Mouse (Mus musculus): ENCODE measurements at regions not wholly inside any gene's neighbourhood (a gene's known extent, or its start where the extent isn't known, plus 50 kb on each side); places are given as distances from the start of the nearest gene placed in this dataset.

DNA sequence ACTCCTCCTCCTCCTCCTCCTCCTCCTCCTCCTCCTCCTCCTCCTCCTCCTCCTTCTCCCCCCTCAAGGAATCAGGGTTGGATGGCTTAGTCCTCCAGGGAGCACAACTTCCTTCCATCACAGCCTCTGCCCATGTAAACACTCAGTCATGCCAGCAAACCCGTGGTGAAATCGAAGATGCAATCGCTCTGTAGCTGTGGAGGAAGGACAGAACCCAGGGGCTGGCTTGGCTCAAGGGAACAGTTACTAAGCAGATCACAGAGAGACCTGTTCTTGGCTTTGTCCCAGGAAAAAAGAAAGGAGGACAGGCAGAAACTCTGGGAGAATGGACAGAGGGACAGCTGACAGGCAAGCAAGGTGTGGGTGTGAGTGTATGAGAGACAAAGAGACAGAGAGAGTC, 112.6 kb upstream of the S1pr3 start:
- no peak for ATAC-seq (replicated peaks; ENCODE audit: low read depth, poor library complexity, severe bottlenecking)

DNA sequence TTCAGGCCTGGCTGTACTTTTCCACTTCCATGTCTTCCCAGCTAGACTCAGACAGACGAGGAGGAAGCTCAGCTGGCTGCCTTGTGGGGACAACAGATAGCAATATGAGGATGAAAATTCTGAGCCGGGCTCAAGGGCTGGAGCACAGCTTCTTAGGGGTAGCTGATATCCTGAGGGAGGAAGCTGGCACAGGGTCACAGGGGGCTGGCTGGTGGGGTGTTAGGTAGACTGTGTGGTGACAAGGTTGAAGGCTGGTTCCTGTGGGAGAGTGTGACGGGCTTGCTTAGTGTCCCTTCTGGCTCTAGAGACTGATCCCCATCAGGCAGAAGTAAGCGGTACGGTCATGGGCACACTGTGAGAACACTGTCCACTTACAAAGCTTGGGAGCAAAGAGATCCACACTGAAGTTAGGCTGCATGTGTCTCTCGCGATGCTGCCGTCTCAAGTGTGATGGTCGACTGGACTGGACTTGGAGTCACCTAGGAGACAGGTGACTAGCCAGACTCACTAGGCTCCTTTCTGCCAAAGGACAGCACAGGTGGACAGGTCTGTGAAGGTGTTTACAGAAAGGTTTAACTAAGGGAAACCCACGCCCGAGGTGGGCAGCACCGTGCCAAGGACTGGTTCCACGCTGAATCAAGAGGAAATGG, 111.1 kb upstream of the S1pr3 start:
- no peak for ATAC-seq (replicated peaks; ENCODE audit: low read depth, poor library complexity, severe bottlenecking)

DNA sequence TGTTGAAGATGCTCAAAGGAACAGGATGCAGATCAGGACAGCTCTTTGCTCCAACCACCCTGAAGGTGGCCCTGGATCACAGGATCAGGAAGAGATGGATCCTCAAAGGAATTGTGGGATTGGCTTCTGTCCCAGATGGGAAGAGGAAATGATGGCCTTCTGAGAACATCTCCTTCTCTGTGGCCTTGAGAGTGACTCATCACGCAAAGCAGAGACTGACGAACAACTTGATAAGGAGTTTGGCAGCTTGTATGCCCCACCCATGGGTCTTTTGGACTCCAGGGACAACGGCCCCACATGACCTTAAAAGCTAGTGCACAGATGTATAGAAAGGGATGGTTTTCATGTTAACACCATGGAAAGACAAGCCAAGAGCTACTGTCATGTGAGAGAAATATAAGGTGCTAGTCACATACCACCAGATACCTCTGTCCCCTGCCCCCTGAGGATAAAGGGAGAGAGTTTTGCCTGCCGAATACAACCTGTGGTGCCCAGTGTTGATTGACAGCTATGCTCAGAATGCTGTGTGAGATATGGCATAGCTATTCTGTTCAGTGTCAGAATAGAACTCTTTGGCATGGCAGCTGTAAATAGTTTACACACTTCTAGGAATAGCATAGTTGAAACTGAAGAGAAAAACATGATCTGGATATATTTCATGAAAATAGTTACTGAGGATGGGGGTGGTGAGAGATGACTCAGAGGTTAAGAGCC, 109.2 kb upstream of the S1pr3 start:
- ATAC-seq (replicated peaks; ENCODE audit: low read depth, poor library complexity, severe bottlenecking) = no peak

DNA sequence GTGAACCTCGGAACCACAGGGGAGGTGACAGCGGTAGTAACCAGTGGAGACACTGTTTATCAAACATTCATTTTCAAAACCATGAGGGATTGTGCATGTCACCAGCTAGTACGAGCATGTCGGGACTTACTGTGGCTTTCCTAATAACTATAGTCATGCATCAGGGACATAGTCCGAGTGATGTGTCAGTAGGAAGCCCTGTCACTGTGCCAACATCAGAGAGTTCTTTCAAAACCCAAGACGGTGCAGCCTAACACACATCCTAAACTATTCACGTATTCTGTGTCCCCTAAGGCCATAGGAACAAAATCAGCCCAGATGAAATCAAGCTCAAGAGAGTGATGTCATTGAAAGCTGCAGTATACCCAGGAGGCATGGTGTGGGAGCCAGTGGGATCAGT, 107.0 kb upstream of the S1pr3 start:
- ATAC-seq (replicated peaks; ENCODE audit: low read depth, poor library complexity, severe bottlenecking) = no peak

DNA sequence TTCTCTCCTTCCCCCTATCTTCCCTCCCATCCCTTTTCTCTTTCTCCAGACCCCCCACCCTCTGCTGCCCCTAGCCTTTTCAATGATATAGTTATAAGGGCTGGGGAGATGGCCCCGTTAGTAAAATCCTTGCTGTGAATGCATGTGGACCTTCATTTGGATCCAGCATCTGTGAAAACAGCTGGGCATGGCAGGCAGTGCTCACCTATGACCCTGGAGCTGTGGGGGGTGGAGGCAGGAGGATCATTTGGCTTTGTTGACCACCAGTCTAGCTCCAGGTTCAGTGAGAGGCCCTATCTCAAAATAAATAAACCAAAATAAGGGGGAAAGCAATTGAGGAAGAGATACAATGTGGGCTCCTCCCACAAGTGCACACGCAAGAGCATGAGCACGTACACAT, 105.3 kb upstream of the S1pr3 start:
- no peak for ATAC-seq (replicated peaks; ENCODE audit: low read depth, poor library complexity, severe bottlenecking)

DNA sequence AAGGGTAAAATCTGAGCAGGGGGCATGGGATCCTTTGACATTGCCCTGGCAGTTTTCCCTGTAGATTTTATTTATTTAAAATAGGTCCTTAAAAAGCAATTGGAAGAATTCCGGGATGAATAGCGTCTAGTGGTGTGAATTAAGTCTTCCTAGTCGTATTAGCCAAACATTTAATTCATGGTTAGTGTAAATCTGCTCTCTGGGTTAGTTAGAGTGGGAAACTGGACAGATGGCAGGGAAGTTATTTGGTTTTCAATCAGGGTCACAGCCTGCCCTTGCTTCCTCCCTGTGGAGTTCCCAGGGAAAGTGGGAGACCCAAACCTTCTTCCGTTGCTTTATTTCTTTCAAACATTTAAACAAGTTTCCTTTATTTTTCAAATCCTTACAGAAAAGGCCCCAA, 103.8 kb upstream of the S1pr3 start:
- ATAC-seq (replicated peaks; ENCODE audit: low read depth, poor library complexity, severe bottlenecking) = no peak

DNA sequence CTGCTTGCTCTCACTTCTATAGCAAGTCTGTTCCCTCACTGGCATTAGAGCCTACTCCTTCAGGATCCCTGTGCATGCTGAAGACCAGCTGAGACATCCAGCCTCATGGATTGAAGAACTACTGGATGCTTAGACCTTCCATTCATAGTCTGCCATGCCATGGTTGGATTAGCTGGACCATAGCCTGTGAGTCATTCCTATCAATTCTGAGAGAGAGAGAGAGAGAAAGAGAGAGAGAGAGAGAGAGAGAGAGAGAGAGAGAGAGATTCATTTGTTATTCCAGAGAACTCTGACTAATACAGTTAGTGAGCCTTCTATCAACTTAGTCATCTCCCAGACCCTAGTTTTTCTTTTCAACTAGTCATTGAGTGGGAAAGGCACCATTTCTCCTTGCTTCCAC, 99.0 kb upstream of the S1pr3 start:
- no peak for ATAC-seq (replicated peaks; ENCODE audit: low read depth, poor library complexity, severe bottlenecking)

DNA sequence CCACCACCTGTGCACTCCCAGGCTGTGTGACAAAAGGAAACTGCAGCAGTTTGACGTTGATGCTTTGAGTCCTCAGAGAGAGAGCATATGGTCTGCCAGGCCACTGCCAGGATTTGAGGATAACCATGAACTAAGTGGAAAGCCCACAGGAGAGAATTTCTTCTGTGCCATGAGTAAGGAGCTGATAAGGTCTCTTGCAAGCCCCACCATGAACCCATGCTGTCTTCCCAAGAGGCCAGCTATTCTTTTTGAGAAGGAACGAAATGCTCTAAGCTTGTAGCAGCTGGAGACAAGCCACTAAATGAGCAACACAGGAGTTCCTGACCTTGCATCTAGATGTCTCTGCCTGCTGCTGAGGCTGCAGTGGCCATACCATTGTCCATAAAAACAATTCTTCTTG, 98.4 kb upstream of the S1pr3 start:
- ATAC-seq (replicated peaks; ENCODE audit: low read depth, poor library complexity, severe bottlenecking) = no peak

DNA sequence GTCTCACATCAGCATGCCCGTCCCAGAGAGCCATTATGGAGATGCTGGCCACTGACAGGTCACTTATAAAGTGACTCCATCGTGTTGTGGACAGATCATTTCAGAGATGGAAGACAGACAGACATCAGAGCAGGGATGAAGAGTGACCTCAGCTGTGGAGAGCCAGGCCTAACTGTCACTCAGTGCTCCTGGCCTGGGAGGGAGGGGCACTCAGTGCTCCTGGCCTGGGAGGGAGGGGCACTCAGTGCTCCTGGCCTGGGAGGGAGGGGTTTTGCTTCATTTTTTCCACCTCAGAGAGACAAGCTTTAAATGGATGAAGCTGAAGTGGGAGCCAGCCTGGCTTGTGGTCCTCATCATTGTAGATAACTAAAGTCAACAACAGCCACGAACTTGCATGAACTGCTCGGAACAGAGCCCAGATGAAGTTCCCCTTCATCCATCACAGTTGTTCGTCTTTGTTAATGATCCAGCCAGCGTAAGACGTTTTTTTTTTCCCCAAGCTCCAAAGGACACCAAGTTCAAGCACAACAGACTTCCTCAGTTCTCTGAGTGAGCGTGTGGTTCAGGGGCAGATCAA, 96.7 kb upstream of the S1pr3 start:
- ATAC-seq (replicated peaks; ENCODE audit: low read depth, poor library complexity, severe bottlenecking) = no peak

DNA sequence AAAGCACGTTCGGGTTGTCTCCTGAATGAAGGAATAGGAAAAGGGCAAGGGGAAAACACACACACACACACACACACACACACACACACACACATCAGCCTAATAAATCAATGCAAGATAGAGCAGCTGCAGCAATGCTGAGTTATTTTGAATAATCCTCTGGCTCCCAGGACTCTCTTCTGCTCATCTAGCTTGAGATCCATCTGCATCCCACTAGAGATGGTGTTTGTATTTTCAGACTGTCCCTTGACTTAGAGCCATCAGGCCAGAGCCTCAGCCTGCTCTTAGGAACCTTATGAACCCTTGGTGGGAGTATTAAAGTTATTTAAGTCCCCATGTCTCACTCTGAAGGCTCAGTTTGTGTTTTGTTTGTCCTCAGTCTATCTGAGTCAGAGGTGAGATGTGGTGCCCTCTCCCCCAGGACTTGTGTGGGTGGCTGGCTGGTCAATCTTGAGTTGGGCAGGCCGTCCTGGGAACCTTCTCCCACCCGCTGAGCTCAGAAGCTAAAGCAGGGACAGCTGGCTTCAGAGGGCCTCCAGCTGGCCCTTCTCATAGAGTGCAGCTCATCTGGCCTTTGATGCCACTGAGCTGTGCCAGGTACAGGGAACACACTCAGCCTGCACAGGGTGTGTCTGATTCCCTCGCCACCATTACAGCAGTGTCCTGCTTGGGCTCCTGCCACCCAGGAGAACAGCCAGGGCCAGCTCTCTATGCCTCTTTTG, 95.1 kb upstream of the S1pr3 start:
- ATAC-seq (replicated peaks; ENCODE audit: low read depth, poor library complexity, severe bottlenecking) = no peak

DNA sequence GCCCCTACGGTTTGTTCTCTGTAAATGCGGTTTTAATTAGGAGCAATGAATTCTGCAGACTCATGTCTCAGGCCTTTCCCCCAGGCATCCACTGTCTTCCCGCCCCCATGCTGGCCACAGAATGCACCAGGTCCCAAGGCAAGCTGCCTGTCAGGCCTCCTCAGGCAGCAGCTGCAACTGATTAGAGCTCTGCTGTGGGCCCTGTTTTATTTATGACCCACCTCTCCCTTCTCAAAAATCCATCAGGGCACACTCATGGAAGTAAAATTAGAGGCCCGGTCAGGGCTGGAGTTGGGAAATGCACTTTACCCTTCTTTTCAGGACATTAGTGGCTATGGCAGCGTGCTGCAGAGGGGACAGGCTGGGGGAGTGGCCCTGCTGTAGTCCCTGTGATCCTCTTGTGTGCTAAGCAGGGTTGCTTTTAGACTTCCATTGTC, 93.9 kb upstream of the S1pr3 start:
- peak; percentile 92 for ATAC-seq (replicated peaks; ENCODE audit: low read depth, poor library complexity, severe bottlenecking)

DNA sequence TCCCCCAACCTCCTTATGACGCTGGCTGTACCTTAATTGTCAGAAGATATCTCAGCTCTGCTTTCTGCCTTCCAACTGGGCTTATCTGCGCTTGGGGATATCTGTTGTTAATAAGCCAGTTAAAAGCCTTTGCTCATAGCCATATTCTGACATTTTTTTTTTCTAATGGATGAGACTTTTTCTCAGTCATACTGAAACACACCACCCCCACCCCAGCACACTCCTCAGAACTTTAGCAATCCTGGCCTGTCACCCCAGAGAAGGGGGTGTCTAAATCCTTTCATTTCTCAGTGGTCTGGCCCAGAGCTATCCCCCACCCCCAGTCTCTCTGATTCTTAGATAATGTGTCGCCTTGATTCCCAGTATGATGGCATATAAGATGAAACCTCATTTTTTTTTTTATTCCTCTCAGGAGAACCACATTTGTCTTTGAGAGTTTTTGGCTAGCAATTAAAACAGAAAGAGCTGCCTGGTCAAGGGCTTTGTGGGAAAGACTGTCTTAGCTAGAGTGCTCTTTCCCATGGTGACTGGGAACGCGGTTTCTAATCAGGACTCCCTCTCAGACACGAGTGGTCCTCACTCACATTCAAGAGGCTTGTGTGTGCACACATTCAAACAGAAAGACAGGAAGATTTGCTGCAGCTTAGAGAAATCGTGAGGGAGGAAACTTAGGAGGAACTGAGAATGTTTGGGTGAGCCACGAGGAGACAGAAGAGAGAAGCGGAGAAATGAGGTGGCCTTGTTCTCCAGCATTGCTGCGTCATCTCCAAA, 93.2 kb upstream of the S1pr3 start:
- peak; percentile 51 for ATAC-seq (replicated peaks; ENCODE audit: low read depth, poor library complexity, severe bottlenecking)

DNA sequence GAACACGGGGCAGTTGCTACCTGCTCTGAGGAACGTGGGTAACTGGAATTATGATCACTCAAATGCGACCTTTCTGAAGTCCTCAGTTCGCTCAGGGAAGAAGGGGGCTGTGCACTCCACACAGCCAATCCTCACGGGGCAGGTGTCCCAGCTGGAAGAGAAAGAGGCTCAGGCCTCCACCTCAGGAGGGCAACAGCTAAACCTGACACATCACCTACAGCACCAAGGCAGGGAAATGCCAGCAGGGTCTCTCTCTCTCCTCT, 92.7 kb upstream of the S1pr3 start:
- ATAC-seq (replicated peaks; ENCODE audit: low read depth, poor library complexity, severe bottlenecking) = no peak

DNA sequence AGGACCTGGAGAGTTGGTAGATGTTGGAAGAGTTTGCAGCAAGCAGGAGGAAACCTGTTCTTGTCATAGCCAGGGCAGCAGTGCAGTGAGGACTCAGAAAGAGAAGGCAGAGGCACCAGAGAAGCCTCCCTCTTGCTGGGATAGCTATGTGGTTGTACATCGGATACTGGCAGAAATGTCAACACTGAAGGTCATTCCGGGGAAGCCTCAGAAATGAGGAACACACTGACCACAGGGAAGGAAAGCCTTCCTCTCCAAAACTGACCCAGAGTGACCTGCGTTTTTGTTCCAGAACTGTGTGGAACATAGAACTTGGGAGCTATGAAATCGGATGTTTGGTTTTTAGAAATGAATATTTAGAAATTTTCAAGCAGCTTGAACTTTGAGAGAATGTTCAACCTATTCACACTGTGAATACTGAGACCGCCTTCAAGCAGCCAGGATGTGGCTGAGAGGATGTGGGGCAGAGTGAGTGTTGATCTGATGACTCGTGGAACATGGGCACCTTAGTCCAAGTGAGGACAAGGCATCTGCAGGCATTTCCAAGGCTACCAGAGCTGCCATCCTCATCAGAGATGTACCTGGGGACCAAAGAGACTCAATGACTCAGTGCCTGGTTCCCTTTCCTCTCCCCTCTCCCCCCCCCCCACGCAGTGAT, 85.3 kb upstream of the S1pr3 start:
- ATAC-seq (replicated peaks; ENCODE audit: low read depth, poor library complexity, severe bottlenecking) = peak; percentile 60

DNA sequence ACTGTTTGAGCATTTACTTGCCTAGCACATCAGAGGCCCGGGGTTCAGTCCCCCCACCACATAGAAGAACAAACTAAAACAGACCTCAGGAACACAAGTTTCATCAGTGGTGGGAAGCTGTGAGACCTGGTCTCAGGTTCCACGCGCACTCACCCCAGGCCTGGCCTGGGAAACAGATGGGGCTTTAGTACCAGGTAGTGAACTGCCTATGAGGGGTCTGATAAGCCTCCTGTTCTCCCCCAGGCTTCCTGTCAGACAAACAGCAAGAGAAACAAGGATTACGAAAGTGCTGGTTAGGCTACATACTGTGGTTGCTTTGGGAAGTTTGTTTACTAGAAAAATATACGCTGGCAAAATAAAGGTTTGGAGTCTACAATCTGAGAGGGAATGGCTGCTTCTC, 83.7 kb upstream of the S1pr3 start:
- peak; percentile 61 for ATAC-seq (replicated peaks; ENCODE audit: low read depth, poor library complexity, severe bottlenecking)

DNA sequence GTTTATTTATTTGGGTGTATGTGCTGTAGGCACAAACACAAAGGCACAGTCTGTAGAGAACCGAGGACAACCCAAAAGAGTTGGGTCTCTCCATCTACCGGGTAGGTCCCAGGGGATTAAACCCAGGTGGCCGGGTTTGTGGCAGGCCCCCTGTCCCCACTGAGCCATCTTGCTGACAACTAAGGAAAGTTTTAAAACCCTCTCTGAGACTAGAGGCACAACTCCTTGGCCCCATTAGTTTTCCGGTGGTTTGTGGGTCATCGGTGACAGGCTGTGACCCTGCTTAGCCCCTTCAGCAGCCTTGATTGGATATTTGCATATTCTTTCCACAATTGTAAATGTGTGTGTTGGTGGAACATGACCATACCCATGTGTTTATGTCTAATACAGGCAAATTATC, 83.1 kb upstream of the S1pr3 start:
- no peak for ATAC-seq (replicated peaks; ENCODE audit: low read depth, poor library complexity, severe bottlenecking)

DNA sequence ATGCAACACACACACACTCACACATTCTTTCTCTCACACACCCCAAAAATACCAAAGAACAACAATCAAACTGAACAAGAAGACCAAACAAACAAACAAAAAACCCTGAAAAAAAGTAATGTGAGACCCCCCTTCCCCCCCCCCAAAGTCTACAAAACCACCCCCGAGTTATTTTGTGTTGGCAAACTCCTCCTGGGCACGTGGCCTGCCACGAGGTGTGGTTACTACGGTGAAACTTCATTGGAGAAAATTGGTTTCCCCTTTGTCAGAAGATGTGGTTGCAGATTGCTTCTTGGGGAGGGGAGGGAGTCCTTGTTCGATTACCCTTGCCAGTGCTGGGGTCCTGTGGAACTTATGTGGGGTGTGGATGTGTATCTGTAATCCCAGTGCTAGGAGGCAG, 82.3 kb upstream of the S1pr3 start:
- ATAC-seq (replicated peaks; ENCODE audit: low read depth, poor library complexity, severe bottlenecking) = no peak

DNA sequence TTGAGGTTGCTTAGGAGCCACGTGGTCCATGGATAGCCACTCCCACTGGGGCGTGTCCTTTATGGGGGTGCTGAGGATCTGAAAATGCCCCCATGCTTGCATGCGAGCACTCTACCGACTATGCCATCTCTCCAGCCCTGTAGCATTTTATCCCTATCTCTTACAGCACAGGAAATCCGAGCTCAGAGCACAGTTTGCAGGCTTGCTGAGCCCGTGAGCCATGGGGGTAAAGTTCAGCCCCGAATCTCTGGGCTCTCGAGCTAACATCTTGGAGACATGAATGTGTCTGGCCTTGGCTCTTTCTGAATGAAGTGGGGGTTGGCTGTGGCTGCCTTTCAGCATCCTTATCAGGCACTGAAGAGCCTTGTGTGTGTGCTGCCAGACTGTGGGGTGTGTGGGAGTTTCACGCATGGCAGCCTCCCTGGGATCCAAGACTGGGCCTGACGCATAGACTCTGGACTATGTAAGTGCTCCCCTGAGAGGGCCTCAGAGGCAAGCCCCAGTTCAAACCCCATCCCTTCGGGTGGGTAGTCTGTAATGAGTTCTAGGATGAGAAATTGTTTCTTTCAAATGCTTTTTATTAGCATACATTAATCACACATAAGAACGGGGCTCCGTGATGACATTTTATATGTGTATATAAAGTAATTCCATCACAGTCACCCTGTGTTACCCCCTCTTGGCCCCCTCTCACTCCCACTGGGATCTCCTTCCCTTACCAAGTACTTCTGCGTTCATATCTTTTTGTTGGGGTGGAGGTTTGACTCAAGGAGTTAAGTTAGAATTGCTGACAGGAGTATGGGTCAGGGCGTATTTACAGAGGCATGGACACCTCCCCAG, 80.1 kb upstream of the S1pr3 start:
- ATAC-seq (replicated peaks; ENCODE audit: low read depth, poor library complexity, severe bottlenecking) = no peak

DNA sequence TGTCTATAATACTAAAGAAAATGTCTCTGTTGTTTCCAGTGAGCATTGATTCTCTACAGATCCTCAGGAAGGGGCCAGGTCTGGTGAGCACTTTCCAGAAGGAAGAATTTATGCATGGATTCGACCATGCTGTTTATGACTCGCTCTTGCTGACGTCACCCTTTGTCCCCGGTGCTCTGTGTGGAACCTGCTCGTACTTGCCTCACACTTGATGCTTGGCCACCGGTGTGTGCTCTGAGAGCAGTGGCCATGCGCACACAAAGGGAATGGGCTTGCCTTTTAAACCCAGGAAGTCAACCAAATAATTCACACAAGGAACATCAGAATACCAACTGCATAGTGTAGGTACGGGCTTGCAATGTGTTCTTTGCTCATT, 79.5 kb upstream of the S1pr3 start:
- ATAC-seq (replicated peaks; ENCODE audit: low read depth, poor library complexity, severe bottlenecking) = no peak

All from common myeloid progenitor, adult 5-6 weeks (primary cell).